Mouse (Mus musculus) testis, adult 2 months (tissue): Measurements from ENCODE around the gene Lrsam1.

Experiments
- CTCF ChIP-seq: fragments of 200-500 bp; IDR thresholded peaks from 2 replicates; pipeline ENCODE4 v1.5.1; 2012; ENCODE audit warnings: low read depth, mild to moderate bottlenecking, inconsistent platforms, low read length, moderate library complexity; ENCODE audit not compliant: control insufficient read depth, insufficient read depth, insufficient replicate concordance
- POLR2A ChIP-seq: fragments of 200-500 bp; IDR thresholded peaks from 2 replicates; pipeline ENCODE4 v1.6.1; 2012; ENCODE audit warnings: low read depth, mild to moderate bottlenecking, inconsistent platforms, low read length, moderate library complexity; ENCODE audit not compliant: control insufficient read depth

DNA sequence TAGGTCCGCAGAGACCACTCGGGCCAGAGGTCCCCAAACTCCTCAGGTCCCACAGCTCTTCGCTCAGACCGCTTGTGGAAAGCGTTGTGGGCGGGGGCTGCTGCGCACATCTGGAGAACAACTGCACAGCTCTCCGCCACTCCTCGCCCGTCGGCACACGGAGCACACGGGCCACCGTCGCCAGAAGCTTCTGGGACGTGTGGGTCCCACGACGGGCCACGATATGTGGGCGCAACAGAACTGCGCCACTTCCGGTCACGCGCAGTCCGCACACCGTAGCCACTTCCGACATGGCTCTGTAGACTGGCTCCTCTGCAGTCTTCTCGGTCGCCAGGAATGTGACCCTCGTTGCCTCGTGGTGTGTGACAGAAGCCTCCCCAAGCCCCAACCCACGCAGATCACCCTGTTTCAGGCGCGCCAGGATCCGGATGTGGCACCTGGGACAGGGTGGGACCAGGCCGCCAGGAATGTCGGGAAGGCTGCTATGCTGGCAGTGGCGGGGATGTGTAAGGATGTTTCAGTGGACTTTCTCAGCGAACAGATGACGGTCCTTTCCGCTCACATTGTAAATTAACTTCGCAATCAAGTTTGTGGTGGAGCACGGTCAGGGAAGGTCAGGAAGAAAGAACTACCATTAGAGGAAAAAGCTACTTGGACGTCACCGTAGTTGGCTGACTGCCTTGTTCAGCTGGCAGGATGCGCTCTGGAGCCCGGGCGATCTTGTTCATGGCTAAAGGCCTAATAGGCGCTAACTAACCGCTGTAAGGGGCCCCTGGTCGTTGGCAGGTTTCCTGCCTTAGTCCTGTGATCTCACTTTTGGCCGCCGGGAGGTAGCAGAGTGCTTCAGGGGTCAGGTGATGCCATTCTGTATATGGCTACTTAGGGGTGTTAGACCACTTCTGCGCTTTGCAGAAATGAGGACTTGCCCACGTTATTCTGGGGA is 5.5 kb upstream of the Lrsam1 start:
- TF ChIP-seq CTCF (peak; percentile 51; the same call in 1 of the 2 replicates), POLR2A (peak; percentile 96)
